Mouse (Mus musculus) neural tube, embryonic 15.5 days (tissue): ENCODE measurements around the gene 4930404N11Rik. TPM values are rescaled to one million over a fixed set of nuclear protein-coding genes. Genes with fewer than 3 reads are reported as not detected.

Experiments
- microRNA-seq: library from miRNA; unstranded; fragments of <30 nt; microRNA quantifications from one replicate; pipeline ENCODE4, GENCODE M21; 2017
- polyA plus RNA-seq: library from polyadenylated mRNA; unstranded; fragments of >200 nt; fragmentation: Nextera tagmentation; extraction: Ambion mirVana; gene quantifications from 2 replicates; pipeline ENCODE4 v1.2.1, GENCODE M21; 2015

Gene 4930404N11Rik
- polyA plus RNA-seq, 1 experiment from 2014 or later = 1.5 TPM

Small RNA genes within 50 kb of the gene (microRNA-seq; reads per million reads assigned to microRNA genes)
- not detected for gene Mir6913

Other genes with a start within 250 kb of the 4930404N11Rik start
- gene Zbtb7a, start 230.6 kb downstream of the 4930404N11Rik start, polyA plus RNA-seq = 14.8 and 21.0 TPM in 2 replicates
- 52.8 and 57.3 TPM in 2 replicates for gene Pias4, start 197.9 kb downstream of the 4930404N11Rik start, polyA plus RNA-seq
- 493 and 549 TPM in 2 replicates for gene Eef2, start 189.2 kb downstream of the 4930404N11Rik start, polyA plus RNA-seq
- 65.7 and 70.4 TPM in 2 replicates for gene Dapk3, start 182.8 kb downstream of the 4930404N11Rik start, polyA plus RNA-seq
- not detected in 2 replicates for gene 4930442H23Rik, start 182.0 kb downstream of the 4930404N11Rik start, polyA plus RNA-seq
- gene Nmrk2, start 163.8 kb downstream of the 4930404N11Rik start, polyA plus RNA-seq = 0.17 and 0.26 TPM in 2 replicates
- 64.8 and 91.1 TPM in 2 replicates for gene Atcay, start 135.0 kb downstream of the 4930404N11Rik start, polyA plus RNA-seq
- 27.1 and 31.9 TPM in 2 replicates for gene Zfr2, start 132.7 kb downstream of the 4930404N11Rik start, polyA plus RNA-seq
- gene Matk, start 112.9 kb downstream of the 4930404N11Rik start, polyA plus RNA-seq = 37.1 and 48.3 TPM in 2 replicates
- 155 and 160 TPM in 2 replicates for gene Mrpl54, start 98.9 kb downstream of the 4930404N11Rik start, polyA plus RNA-seq
- 38.0 and 39.1 TPM in 2 replicates for gene Apba3, start 98.9 kb downstream of the 4930404N11Rik start, polyA plus RNA-seq
- 4.1 and 7.9 TPM in 2 replicates for gene Tjp3, start 74.2 kb downstream of the 4930404N11Rik start, polyA plus RNA-seq
- gene Pip5k1c, start 72.9 kb downstream of the 4930404N11Rik start, polyA plus RNA-seq = 116 and 124 TPM in 2 replicates
- gene Cactin, start 44.7 kb downstream of the 4930404N11Rik start, polyA plus RNA-seq = 27.8 and 34.0 TPM in 2 replicates
- 5.5 and 11.4 TPM in 2 replicates for gene Tbxa2r, start 37.1 kb downstream of the 4930404N11Rik start, polyA plus RNA-seq
- gene Gipc3, start 22.6 kb downstream of the 4930404N11Rik start, polyA plus RNA-seq = not detected in 2 replicates
- gene Hmg20b, start 15.3 kb downstream of the 4930404N11Rik start, polyA plus RNA-seq = 31.0 and 48.9 TPM in 2 replicates
- 22.9 and 29.4 TPM in 2 replicates for gene Mfsd12, start 8.3 kb downstream of the 4930404N11Rik start, polyA plus RNA-seq
- gene Fzr1, start 12.7 kb upstream of the 4930404N11Rik start, polyA plus RNA-seq = 132 and 146 TPM in 2 replicates
- 101 TPM in 2 replicates for gene Dohh, start 18.6 kb upstream of the 4930404N11Rik start, polyA plus RNA-seq
- gene Gm48551, start 18.6 kb upstream of the 4930404N11Rik start, polyA plus RNA-seq = 5.7 and 7.2 TPM in 2 replicates
- gene Gm48552, start 23.2 kb upstream of the 4930404N11Rik start, polyA plus RNA-seq = 3.4 and 3.6 TPM in 2 replicates
- 2.5 and 9.3 TPM in 2 replicates for gene Smim24, start 27.2 kb upstream of the 4930404N11Rik start, polyA plus RNA-seq
- 35.0 and 35.8 TPM in 2 replicates for gene Nfic, start 89.8 kb upstream of the 4930404N11Rik start, polyA plus RNA-seq
- 54.8 and 62.5 TPM in 2 replicates for gene Celf5, start 116.9 kb upstream of the 4930404N11Rik start, polyA plus RNA-seq
- gene Ncln, start 130.6 kb upstream of the 4930404N11Rik start, polyA plus RNA-seq = 68.5 and 70.3 TPM in 2 replicates
- gene S1pr4, start 134.3 kb upstream of the 4930404N11Rik start, polyA plus RNA-seq = 0.69 and 2.1 TPM in 2 replicates
- gene Gna15, start 158.4 kb upstream of the 4930404N11Rik start, polyA plus RNA-seq = 1.7 and 2.6 TPM in 2 replicates
- gene Gna11, start 179.4 kb upstream of the 4930404N11Rik start, polyA plus RNA-seq = 91.1 and 102 TPM in 2 replicates
- gene Aes, start 193.7 kb upstream of the 4930404N11Rik start, polyA plus RNA-seq = 771 and 825 TPM in 2 replicates
- gene Tle2, start 208.7 kb upstream of the 4930404N11Rik start, polyA plus RNA-seq = 41.8 and 49.9 TPM in 2 replicates
- 5.7 and 7.3 TPM in 2 replicates for gene Tle6, start 235.3 kb upstream of the 4930404N11Rik start, polyA plus RNA-seq
- gene BC025920, start 240.5 kb upstream of the 4930404N11Rik start, polyA plus RNA-seq = 1.3 and 2.3 TPM in 2 replicates